Mouse (Mus musculus): ENCODE measurements around the gene Cyp27a1.

Cyp27a1 gene

DNA sequence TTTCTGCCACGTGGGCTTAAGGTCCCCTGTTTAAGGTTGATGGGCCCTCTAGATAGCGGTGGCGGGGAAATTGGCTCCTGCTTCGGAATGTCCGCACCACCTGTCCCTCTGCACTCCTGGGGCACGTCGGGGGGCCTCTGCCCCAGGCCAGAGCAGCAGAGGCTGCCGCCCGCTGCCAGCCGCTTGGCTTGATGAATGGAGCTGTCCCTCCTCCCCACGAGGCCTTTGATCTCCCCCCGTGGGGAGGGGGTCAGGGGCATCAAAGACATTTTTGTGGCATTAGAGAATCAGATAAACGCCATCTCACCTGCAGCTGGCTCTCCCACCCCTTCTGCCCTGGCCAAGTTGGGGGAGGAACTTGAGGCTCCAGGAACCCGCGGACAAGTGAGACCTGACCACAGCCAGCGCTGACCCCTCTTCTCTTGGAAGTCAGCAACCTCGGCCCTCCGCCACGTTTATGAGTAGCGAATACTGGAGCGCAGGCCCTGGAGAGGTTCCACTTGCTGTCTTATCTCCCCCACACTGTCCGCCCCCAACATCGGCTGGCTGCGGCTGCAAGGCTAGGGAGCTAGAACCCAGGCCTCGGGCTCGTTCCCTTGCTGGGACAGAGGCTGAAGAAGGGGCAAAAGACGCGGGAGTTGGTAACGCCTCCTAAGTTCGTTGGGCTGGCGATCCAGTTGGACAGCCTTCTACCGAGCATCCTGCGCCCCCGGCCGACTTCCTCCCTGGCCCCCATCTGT lies 57.5 kb downstream of the Cyp27a1 start:
- in situ Hi-C loops (cut with MboI, MseI), result no loop called here

DNA sequence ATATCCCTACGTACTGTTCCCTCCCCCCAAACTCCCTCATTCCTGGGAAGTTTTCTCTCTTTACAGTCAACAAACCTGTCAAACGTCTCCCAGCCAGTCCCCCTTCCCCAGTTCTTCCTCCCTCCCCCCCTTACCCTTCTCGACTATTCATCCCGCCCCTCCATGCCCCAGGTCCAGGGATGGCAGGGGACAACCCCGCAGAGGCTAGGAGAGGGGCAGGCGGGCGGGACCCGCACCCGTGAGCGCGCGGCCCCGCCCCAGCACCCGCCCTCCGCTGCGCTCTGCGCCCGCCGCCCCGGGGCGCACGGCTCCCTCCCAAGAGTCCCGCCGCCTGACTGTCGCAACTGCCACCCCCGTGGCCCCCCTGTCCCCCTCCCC lies 58.1 kb downstream of the Cyp27a1 start:
- in situ Hi-C loops (cut with MboI, MseI), result no loop called here

DNA sequence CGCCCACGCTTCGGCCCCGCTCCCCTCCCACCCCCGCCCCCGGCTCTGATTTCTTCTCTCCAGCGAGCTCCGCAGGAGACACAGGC lies 58.3 kb downstream of the Cyp27a1 start, which contains the start of gene Wnt6:
Gene Wnt6 (plus strand): TSS at position 48 of the 86 bp plus-strand sequence.
- in situ Hi-C loops (cut with MboI, MseI), result no loop called here

DNA sequence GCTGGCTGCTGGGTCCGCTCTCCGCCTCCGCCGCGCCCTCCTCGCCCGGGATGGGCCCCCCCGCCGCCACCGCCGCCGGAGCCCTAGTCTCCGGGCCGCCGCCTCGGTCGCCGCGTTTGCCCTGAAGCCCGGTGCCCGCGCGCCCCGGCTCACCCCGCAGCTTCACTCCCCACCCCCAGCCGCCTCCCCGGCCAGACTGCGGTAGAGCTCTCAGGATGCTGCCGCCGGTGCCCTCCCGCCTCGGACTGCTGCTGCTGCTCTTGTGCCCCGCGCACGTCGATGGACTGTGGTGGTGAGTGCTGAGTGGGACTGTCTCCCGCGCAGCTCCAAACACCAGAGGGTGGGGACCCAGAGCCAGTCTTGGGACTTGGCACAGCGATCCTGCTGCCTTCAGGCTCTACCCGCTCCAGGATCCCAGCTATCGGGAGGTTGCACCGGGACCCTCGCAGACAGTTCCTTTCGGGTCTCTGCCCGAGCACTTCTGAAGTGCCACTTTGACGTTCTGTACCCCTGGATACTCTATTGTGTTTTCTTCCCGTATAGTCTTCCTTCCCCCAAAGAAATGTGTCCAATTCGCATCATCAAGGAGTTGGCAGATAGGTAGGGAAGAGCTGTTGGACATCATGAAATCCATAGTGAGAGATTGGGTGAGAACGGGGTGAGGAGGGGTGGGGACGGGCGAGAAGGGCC lies 58.7 kb downstream of the Cyp27a1 start:
- in situ Hi-C loops (cut with MboI, MseI), result no loop called here

DNA sequence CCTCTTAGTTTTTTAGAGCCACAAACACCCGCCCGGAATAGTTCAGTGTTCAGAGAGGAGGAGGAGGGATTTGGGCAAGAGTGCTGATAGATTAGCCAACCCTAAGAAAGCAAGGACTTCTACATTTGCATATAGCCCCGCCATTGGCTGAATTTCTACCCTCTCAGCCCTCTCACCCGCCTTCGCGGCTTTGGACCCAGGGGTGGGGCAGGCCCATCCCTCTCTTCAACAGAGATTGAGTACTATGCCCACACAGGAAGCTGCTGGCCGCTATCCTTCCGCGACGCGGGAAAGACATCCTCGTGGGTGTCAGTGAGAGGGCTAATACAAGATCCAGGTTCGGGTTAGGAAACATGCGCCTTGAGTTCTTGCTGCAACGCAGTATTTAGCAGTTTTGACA lies 59.8 kb downstream of the Cyp27a1 start:
- in situ Hi-C loops (cut with MboI, MseI), result no loop called here

DNA sequence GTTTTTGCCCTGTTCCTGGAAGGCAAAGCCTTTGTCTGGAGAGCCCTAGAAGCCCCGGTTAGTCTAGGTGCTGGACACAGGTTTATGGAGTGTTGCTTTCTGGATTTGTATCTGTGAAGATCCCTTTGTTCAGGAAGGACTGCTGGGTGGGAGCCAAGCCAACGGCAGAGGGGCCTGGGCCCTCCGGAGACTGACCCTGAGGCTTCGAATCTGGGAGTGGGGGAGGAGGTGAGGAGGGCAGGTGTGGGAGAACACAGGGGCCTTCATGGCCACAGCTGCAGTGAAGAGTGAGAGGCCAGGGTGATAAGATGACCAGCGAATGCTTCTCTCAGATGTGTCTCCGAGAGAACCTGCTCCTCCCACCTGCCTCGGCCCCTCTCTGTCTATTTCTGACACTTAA lies 60.7 kb downstream of the Cyp27a1 start:
- in situ Hi-C loops (cut with MboI, MseI), result no loop called here

DNA sequence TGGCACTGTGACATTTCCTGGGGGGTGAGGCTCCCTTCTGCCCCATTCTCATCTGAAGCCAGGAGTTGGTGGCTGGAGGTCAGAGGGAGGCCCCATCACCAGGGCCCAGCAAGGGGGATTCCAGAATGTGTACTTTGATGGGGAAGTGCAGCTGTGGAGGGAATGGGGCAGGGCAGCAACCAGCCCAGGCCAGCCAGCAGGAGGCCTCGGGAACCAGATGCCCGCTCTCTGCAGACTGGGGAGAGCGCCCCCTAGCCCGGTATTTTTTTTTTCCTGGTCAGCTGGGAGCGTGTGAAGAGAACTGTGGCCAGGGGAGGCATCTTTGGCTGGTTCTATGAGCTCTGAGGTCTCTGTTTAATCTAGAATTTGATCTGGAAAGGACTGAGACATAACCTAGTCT lies 62.4 kb downstream of the Cyp27a1 start:
- in situ Hi-C loops (cut with MboI, MseI), result no loop called here

DNA sequence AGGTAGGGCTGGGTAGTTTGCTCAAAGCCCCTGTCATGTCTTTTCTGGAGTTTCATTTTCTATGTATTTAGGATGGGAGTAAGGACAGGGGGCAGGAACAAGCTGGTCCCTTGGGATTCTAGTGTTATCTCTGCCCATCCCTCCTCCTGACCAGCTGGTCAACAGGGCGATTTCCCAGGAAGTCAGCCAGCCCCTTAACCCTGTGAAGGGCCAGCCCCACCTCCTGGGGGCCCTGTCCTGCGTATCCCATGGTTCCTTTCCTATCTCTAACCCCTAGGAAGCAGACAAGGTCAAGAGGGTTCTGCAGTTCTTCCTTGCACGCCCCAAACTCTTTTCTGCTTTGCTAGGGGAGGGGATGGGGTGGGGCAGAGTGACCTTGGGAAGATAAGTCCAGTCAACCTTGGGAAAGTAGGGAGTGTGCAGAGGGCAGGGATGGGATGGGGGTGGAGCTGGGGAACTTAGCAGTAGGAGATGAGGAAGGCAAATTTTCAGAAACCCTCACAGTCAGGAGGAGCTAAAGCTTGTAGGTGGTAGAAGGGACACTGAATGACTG lies 65.6 kb downstream of the Cyp27a1 start:
- in situ Hi-C loops (cut with MboI, MseI), result no loop called here

DNA sequence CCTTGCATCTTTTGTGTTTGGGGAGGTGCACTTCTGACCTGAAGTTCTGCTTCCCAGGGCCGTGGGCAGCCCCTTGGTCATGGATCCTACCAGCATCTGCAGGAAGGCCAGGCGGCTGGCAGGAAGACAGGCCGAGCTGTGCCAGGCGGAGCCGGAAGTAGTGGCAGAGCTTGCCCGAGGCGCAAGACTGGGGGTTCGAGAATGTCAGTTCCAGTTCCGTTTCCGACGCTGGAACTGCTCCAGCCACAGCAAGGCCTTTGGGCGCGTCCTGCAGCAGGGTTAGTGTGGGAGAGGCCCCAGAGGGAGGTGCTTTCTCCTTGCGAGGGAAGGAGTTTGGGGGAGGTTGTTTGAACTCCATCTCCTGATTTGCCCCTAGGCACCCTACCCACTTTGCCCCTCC lies 68.7 kb downstream of the Cyp27a1 start:
- in situ Hi-C loops (cut with MboI, MseI), result no loop called here

DNA sequence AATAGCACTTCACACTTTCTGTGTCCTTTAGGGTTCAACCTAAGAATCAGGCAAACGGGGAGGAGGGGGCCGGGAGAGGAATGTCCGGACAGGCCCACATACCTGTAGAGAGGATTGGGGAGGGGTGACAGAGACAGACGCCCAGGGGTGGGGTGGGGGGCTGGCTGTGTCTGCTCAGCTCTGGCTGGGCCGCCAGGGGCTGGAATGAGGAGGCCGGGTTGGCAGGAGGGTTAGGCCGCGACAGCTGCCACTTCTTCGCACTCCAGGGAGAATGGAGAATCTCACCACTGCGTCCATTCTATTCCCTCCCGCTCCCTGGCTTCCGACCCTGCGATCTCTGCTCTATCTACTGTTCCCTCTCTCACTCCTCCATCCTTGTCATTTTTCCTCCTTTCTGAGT lies 70.2 kb downstream of the Cyp27a1 start:
- in situ Hi-C loops (cut with MboI, MseI), result no loop called here

DNA sequence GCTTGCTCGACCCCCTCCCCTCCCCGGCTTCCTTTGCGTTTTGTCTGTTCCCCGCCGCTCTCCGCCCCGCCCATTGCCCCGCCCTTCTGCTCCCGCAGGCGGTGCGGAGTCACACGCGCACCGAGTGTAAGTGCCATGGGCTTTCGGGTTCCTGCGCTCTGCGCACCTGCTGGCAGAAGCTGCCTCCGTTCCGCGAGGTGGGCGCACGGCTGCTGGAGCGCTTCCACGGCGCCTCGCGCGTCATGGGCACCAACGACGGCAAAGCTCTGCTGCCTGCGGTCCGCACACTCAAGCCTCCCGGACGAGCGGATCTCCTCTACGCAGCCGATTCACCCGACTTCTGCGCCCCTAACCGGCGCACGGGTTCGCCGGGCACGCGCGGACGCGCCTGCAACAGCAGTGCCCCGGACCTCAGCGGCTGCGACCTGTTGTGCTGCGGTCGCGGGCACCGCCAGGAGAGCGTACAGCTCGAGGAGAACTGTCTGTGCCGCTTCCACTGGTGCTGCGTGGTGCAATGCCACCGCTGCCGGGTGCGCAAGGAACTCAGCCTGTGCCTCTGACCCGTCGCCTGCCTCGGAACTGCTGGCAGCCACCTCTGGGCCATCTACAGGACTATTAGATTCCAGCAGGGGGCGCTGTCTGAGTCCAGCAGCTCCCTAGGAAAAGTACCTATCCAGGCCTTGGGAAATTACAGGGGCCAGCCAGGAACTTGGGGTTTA lies 70.8 kb downstream of the Cyp27a1 start:
- in situ Hi-C loops (cut with MboI, MseI), result no loop called here
